Mouse (Mus musculus) midbrain, embryonic 12.5 days (tissue): ENCODE results near the gene Acp5. TPM values are rescaled to one million over a fixed set of nuclear protein-coding genes. Genes with fewer than 3 reads are reported as not detected.

Experiments used
- ATAC-seq: fragments of 200-750 bp; cut with Nextera tagmentation; 2 replicates; pipeline ENCODE4 v1.8.0; 2017; ENCODE audit warnings: low read depth, moderate TSS enrichment, moderate library complexity; ENCODE audit not compliant: low FRiP score
- H3K27ac ChIP-seq: fragments of 300-500 bp; sonication (generic); replicated peaks from 2 replicates; pipeline ENCODE4 v1.5.1; 2016; ENCODE audit warnings: mild to moderate bottlenecking
- H3K27me3 ChIP-seq: fragments of 300-500 bp; sonication (generic); 2 replicates; pipeline ENCODE4 v1.6.1; 2016; ENCODE audit warnings: mild to moderate bottlenecking
- H3K36me3 ChIP-seq: fragments of 300-500 bp; sonication (generic); 2 replicates; pipeline ENCODE4 v1.6.1; 2016
- H3K4me1 ChIP-seq: fragments of 300-500 bp; sonication (generic); 2 replicates; pipeline ENCODE4 v1.6.1; 2016
- H3K4me2 ChIP-seq: fragments of 300-500 bp; sonication (generic); replicated peaks from 2 replicates; pipeline ENCODE4 v1.6.1; 2016; ENCODE audit warnings: mild to moderate bottlenecking, moderate library complexity
- H3K4me3 ChIP-seq: fragments of 300-500 bp; sonication (generic); 2 replicates; pipeline ENCODE4 v1.5.1; 2016; ENCODE audit warnings: mild to moderate bottlenecking
- H3K9ac ChIP-seq: fragments of 300-500 bp; sonication (generic); replicated peaks from 2 replicates; pipeline ENCODE4 v1.6.1; 2016; ENCODE audit warnings: mild to moderate bottlenecking, moderate library complexity
- H3K9me3 ChIP-seq: fragments of 300-500 bp; sonication (generic); 2 replicates; pipeline ENCODE4 v1.6.1; 2016; ENCODE audit warnings: mild to moderate bottlenecking
- WGBS: fragments of 180-500 bp; shearing (Covaris S2); methylation state at CpG from one replicate; pipeline ENCODE4 v1.1.7; 2016; 5-methylcytosine and 5-hydroxymethylcytosine counted together
- microRNA-seq: library from miRNA; unstranded; fragments of <30 nt; microRNA quantifications from one replicate; pipeline ENCODE4, GENCODE M21; 2017
- polyA plus RNA-seq: library from polyadenylated mRNA; unstranded; fragments of >200 nt; fragmentation: Nextera tagmentation; extraction: Ambion mirVana; gene quantifications from 2 replicates; pipeline ENCODE4 v1.2.1, GENCODE M21; 2016

Acp5 gene
- polyA plus RNA-seq, 1 experiment from 2014 or later, result 9.4 TPM

DNA sequence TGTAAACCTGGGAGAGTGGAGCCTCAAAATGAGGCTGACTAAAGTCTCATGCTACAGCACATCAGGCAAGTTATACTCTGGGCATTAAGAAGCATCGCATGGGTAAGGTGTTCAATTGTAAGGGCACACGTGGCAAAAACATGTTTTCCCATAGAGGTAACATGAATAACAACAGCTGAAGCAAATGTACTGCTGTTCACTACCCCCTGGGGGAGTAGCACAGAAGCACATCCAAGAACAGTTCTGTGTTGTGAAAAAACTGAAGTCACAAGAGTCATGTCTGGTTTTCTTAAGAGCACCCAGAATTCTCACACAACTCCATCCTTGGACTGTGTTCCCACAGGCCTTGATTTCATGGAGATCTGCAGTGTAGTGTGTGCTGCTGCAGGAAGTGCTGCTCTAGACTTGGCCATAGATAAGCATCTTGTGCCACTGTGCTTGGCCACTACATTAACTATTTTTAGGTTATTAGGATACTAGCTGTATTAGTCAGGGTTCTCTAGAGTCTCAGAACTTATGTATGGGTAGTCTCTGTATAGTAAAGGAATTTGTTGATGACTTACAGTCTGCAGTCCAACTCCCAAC, 48.4 kb downstream of the Acp5 start:
- Histone ChIP-seq H3K27me3 (no peaks in the 10 kb centered on the region), H3K9ac (no peak overlapping the region), H3K9me3 (no peaks in the 10 kb centered on the region), H3K4me3 (no peak overlapping the region), H3K4me1 (peaks cover 15% of the 10 kb centered on the region), H3K36me3 (no peaks in the 10 kb centered on the region), H3K27ac (no peak overlapping the region), H3K4me2 (no peak overlapping the region)
- WGBS, result 81% methylated on average over 2 of the region's 2 CpGs
- ATAC-seq, result no peak

DNA sequence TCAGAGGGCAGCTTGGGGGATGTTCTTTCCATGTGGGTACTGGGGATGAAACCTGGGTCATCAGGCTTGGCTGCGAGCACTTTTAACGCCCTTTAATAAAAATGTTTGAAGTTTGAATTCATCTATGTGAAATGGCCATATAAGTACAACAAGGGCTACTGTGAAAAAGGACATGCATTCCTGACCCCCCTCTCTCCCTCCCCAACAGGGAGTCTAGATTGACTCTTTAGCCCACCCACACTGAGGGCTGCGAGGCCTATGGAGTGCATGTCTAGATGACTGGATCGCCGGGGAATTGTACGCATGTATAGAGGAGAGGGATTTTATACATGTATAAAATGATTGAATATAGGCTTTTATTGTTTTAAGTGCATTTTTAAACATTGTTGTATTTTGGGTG, 49.5 kb downstream of the Acp5 start:
- H3K27me3 ChIP-seq, result no peaks in the 10 kb centered on the region
- peak overlapping the region; percentile 81 for H3K4me2 ChIP-seq
- WGBS, result 78% methylated on average over 6 of the region's 6 CpGs
- peak overlapping the region; percentile 70 for H3K9ac ChIP-seq
- H3K9me3 ChIP-seq, result no peaks in the 10 kb centered on the region
- no peak overlapping the region for H3K27ac ChIP-seq
- ATAC-seq, result no peak
- no peaks in the 10 kb centered on the region for H3K36me3 ChIP-seq
- peaks cover 15% of the 10 kb centered on the region for H3K4me1 ChIP-seq
- H3K4me3 ChIP-seq, result peak overlapping the region; percentile 73

GRCm38 (mm10) chr9:22085022-22085834, 50.3 kb downstream of the Acp5 start, which contains the start of gene Ecsit:
TSS of gene Ecsit (minus strand) at chr9:22085438.
- peak; percentile 99 for ATAC-seq
- peak within 1 kb of the TSS; percentile 65 for H3K27ac ChIP-seq
- peak within 1 kb of the TSS; percentile 73 for H3K4me3 ChIP-seq
- H3K9me3 ChIP-seq, result no peaks in the 10 kb centered on the region
- no peaks in the 10 kb centered on the region for H3K27me3 ChIP-seq
- under 1% methylated on average over 48 of the region's 48 CpGs for WGBS
- H3K4me1 ChIP-seq, result peaks cover 15% of the 10 kb centered on the region
- H3K4me2 ChIP-seq, result peak within 1 kb of the TSS; percentile 81
- H3K9ac ChIP-seq, result peak within 1 kb of the TSS; percentile 70
- 0 out of 2 replicates have a peak, but pooled peaks cover 1% of the 10 kb centered on the region for H3K36me3 ChIP-seq

DNA sequence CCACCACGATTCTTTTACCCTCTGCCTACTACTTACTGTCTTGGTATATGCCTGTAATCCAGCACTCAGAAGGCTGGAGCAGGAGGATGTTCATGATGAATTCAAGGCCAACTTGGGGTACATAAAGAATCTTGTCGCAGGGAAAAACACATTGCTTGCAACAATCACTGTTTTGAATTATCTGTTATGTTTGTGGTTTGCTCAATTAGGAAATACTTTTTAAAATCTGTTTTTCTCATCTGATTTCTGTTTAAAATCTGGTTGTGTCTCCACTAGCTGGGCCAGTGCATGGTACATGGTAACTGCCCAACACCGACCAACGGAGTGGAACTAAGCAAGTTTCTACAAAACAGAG, 50.9 kb downstream of the Acp5 start:
- Histone ChIP-seq H3K36me3 (0 out of 2 replicates have a peak, but pooled peaks cover 4% of the 10 kb centered on the region), H3K4me1 (peaks cover 15% of the 10 kb centered on the region), H3K27ac (no peak overlapping the region), H3K9me3 (no peaks in the 10 kb centered on the region), H3K9ac (peak overlapping the region; percentile 70), H3K4me2 (peak overlapping the region; percentile 81), H3K4me3 (peak overlapping the region; percentile 73), H3K27me3 (no peaks in the 10 kb centered on the region)
- ATAC-seq, result no peak
- WGBS, result 35% methylated on average over 4 of the region's 4 CpGs

Small RNA genes lying within 50 kb of the gene (microRNA-seq; reads per million reads assigned to microRNA genes)
- not detected for gene Mir7084

Other genes with a start within 250 kb of the Acp5 start
- 13.2 and 13.4 TPM in 2 replicates for gene Rab3d, start 217.5 kb downstream of the Acp5 start, polyA plus RNA-seq
- gene Ccdc159, start 208.2 kb downstream of the Acp5 start, polyA plus RNA-seq, result 6.1 and 6.9 TPM in 2 replicates
- gene Tmem205, start 208.2 kb downstream of the Acp5 start, polyA plus RNA-seq, result 32.7 and 36.9 TPM in 2 replicates
- 45.6 and 47.0 TPM in 2 replicates for gene Plppr2, start 198.7 kb downstream of the Acp5 start, polyA plus RNA-seq
- gene Swsap1, start 180.0 kb downstream of the Acp5 start, polyA plus RNA-seq, result 7.8 and 8.1 TPM in 2 replicates
- 3.0 and 3.4 TPM in 2 replicates for gene Epor, start 172.2 kb downstream of the Acp5 start, polyA plus RNA-seq
- gene Rgl3, start 146.3 kb downstream of the Acp5 start, polyA plus RNA-seq, result 2.7 TPM in 2 replicates
- gene Ccdc151, start 133.1 kb downstream of the Acp5 start, polyA plus RNA-seq, result 3.8 and 4.9 TPM in 2 replicates
- gene Prkcsh, start 132.9 kb downstream of the Acp5 start, polyA plus RNA-seq, result 99.2 and 100.0 TPM in 2 replicates
- gene Elavl3, start 83.7 kb downstream of the Acp5 start, polyA plus RNA-seq, result 60.4 and 61.9 TPM in 2 replicates
- not detected in 2 replicates for gene Gm49318, start 64.5 kb downstream of the Acp5 start, polyA plus RNA-seq
- 19.0 and 21.2 TPM in 2 replicates for gene Zfp653, start 64.3 kb downstream of the Acp5 start, polyA plus RNA-seq
- gene Ecsit, start 50.3 kb downstream of the Acp5 start, polyA plus RNA-seq, result 35.6 and 40.7 TPM in 2 replicates
- 6.7 TPM in 2 replicates for gene Cnn1, start 36.5 kb downstream of the Acp5 start, polyA plus RNA-seq
- 178 and 187 TPM in 2 replicates for gene Elof1, start 18.5 kb downstream of the Acp5 start, polyA plus RNA-seq
- 62.0 and 66.8 TPM in 2 replicates for gene Pigyl, start 21.1 kb upstream of the Acp5 start, polyA plus RNA-seq
- 0.12 and 0.24 TPM in 2 replicates for gene Zfp872, start 52.4 kb upstream of the Acp5 start, polyA plus RNA-seq
- 12.2 and 12.7 TPM in 2 replicates for gene Zfp809, start 90.0 kb upstream of the Acp5 start, polyA plus RNA-seq
- gene Zfp599, start 124.2 kb upstream of the Acp5 start, polyA plus RNA-seq, result 7.5 and 7.6 TPM in 2 replicates
- 37.3 and 40.5 TPM in 2 replicates for gene Zfp810, start 171.9 kb upstream of the Acp5 start, polyA plus RNA-seq